Mouse (Mus musculus) bone marrow, adult 2 months (tissue): Measurements from ENCODE around the gene Rcan3. TPM values are rescaled to one million over a fixed set of nuclear protein-coding genes. Genes with fewer than 3 reads are reported as not detected.

Experiments used
- H3K27ac ChIP-seq: fragments of 200-500 bp; 2 replicates; pipeline ENCODE4 v1.5.1; 2012; ENCODE audit warnings: low read depth, mild to moderate bottlenecking, control low read depth, inconsistent platforms, low read length; ENCODE audit not compliant: control insufficient read depth, poor library complexity, insufficient read depth
- H3K4me1 ChIP-seq: fragments of 200-500 bp; 2 replicates; pipeline ENCODE4 v1.6.1; 2011; ENCODE audit warnings: low read length; ENCODE audit not compliant: control insufficient read depth, insufficient read depth
- H3K4me3 ChIP-seq: fragments of 200-500 bp; replicated peaks from 2 replicates; pipeline ENCODE3; 2011; ENCODE audit warnings: mild to moderate bottlenecking, low read depth, low read length, control low read depth; ENCODE audit not compliant: control insufficient read depth
- CTCF ChIP-seq: fragments of 200-500 bp; IDR thresholded peaks from 2 replicates; pipeline ENCODE4 v1.5.1; 2011; ENCODE audit warnings: low read length, control low read depth; ENCODE audit not compliant: control insufficient read depth, insufficient read depth
- POLR2A ChIP-seq: fragments of 200-500 bp; IDR thresholded peaks from 2 replicates; pipeline ENCODE4 v1.6.1; 2011; ENCODE audit warnings: low read depth, mild to moderate bottlenecking, control low read depth, low read length, borderline replicate concordance; ENCODE audit not compliant: control insufficient read depth
- WGBS: fragments of 180-500 bp; shearing (Covaris S2); methylation state at CpG from one replicate; pipeline ENCODE4 v1.1.7; 2018; 5-methylcytosine and 5-hydroxymethylcytosine counted together
- polyA plus RNA-seq: library from polyadenylated mRNA; stranded (reverse); fragments of >200 nt; gene quantifications from 2 replicates; pipeline ENCODE4 v1.2.4, GENCODE M21; 2011; ENCODE audit warnings: low replicate concordance; ENCODE audit not compliant: missing spikeins, insufficient read depth, insufficient read length

The Rcan3 gene
- polyA plus RNA-seq, 1 experiment, result 16.3 TPM

- Histone ChIP-seq H3K4me1 (no peaks in the 10 kb centered on the region), H3K4me3 (no peak overlapping the region), H3K27ac (no peak overlapping the region)
- WGBS, result 79% methylated on average over 6 of the region's 6 CpGs
- TF ChIP-seq CTCF (no peak), POLR2A (no peak)
Observed at GRCm38 (mm10) chr4:135362828-135363227, 70.8 kb downstream of the Rcan3 start.

Other genes starting within 250 kb of the Rcan3 start
- 34.8 and 42.2 TPM in 2 replicates for gene Clic4, start 161.0 kb downstream of the Rcan3 start, polyA plus RNA-seq
- 99.5 and 141 TPM in 2 replicates for gene Srrm1, start 80.5 kb downstream of the Rcan3 start, polyA plus RNA-seq
- gene Ncmap, start 35.6 kb downstream of the Rcan3 start, polyA plus RNA-seq, result not detected in 2 replicates
- gene Stpg1, start 60.9 kb upstream of the Rcan3 start, polyA plus RNA-seq, result 1.4 TPM in 1 of 2 replicates, not detected in the other
- 10.9 and 18.5 TPM in 2 replicates for gene Nipal3, start 61.2 kb upstream of the Rcan3 start, polyA plus RNA-seq
- not detected in 2 replicates for gene Grhl3, start 139.8 kb upstream of the Rcan3 start, polyA plus RNA-seq